Mouse (Mus musculus): ENCODE data around the gene S100pbp. TPM values are rescaled to one million over a fixed set of nuclear protein-coding genes. Genes with fewer than 3 reads are reported as not detected.

The S100pbp gene
- polyA plus RNA-seq, 1 experiment from 2014 or later, result 30.7 TPM

DNA sequence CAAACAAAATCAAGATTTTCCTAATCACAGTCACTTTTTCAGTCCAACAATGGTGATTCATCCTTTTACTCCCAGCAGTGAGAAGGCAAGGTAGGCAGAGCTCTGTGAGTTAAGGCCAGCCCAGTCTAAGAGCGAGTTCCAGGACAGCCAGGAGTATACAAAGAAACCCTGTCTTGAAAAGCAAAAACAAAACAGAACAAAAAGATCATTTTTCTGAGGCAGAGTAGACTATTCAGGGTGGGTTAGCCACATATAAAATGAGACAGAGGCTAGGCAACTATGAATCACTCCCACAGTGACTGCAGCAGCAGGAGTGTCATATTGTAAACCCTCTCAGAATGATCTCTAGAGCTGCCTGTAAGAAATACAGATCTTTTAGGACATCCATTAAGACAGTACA, 40.2 kb downstream of the S100pbp start:
- no peak overlapping the region for H3K4me3 ChIP-seq (ENCODE audit: low read depth, low read length)
- H3K9me3 ChIP-seq (ENCODE audit: control insufficient read depth, low read length), result no peaks in the 10 kb centered on the region
- H3K4me2 ChIP-seq (ENCODE audit: low read depth, low read length, severe bottlenecking), result no peak overlapping the region
- DNase-seq (ENCODE audit: low spot score) (no peak), ATAC-seq (replicated peaks; ENCODE audit: low FRiP score) (no peak)
- H3K9ac ChIP-seq (ENCODE audit: low read length), result no peak overlapping the region
- H3K4me1 ChIP-seq (replicated peaks; ENCODE audit: control insufficient read depth, insufficient read depth, low read length), result no peaks in the 10 kb centered on the region
- no peaks in the 10 kb centered on the region for H3K27me3 ChIP-seq (ENCODE audit: control insufficient read depth, insufficient read depth, low read length)
- no peaks in the 10 kb centered on the region; the same call in 1 of the 2 replicates for H3K36me3 ChIP-seq (ENCODE audit: control insufficient read depth, insufficient read depth, low read length)
- H3K27ac ChIP-seq (ENCODE audit: low read depth, low read length), result no peak overlapping the region
- WGBS, result 81% methylated on average over 1 of the region's 1 CpGs

DNA sequence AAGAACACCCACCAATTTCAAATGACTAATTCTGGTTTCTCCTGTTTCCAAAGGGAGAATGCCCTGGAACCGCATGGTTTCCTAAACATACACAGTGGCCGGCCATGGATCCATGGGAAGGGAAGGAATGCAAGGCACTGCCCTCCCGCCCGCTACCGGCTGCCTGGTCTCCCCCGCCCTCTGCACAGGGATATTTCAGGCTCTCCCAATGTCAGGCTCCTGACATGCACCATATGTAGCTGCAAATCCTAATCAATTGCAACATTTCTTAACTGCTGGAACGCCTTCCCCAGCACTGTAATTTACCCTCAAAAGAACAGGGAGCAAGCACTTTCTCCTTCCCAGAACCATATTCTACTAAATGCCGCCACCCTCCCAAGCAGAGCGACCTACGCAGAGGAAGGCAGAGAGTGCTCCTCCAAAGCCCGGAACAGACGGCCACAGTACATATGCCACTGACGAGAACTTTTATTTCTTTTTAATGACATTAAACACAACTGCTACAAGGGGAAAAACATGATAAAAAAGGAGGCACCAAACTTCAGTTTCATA, 41.9 kb downstream of the S100pbp start:
- no peak overlapping the region for H3K4me2 ChIP-seq (ENCODE audit: low read depth, low read length, severe bottlenecking)
- H3K36me3 ChIP-seq (ENCODE audit: control insufficient read depth, insufficient read depth, low read length), result no peaks in the 10 kb centered on the region; the same call in 1 of the 2 replicates
- H3K9ac ChIP-seq (ENCODE audit: low read length), result no peak overlapping the region
- no peak for DNase-seq (ENCODE audit: low spot score)
- no peaks in the 10 kb centered on the region for H3K4me1 ChIP-seq (replicated peaks; ENCODE audit: control insufficient read depth, insufficient read depth, low read length)
- H3K27ac ChIP-seq (ENCODE audit: low read depth, low read length), result no peak overlapping the region
- no peaks in the 10 kb centered on the region for H3K27me3 ChIP-seq (ENCODE audit: control insufficient read depth, insufficient read depth, low read length)
- WGBS, result 91% methylated on average over 13 of the region's 13 CpGs
- H3K9me3 ChIP-seq (ENCODE audit: control insufficient read depth, low read length), result no peaks in the 10 kb centered on the region
- ATAC-seq (replicated peaks; ENCODE audit: low FRiP score), result no peak
- H3K4me3 ChIP-seq (ENCODE audit: low read depth, low read length), result no peak overlapping the region

- no peaks in the 10 kb centered on the region for H3K9me3 ChIP-seq (ENCODE audit: control insufficient read depth, low read length)
- ATAC-seq (replicated peaks; ENCODE audit: low FRiP score), result no peak
- no peak for DNase-seq (ENCODE audit: low spot score)
- no peak overlapping the region for H3K27ac ChIP-seq (ENCODE audit: low read depth, low read length)
- H3K4me2 ChIP-seq (ENCODE audit: low read depth, low read length, severe bottlenecking), result no peak overlapping the region
- H3K36me3 ChIP-seq (ENCODE audit: control insufficient read depth, insufficient read depth, low read length), result no peaks in the 10 kb centered on the region; the same call in 1 of the 2 replicates
- H3K4me3 ChIP-seq (ENCODE audit: low read depth, low read length), result no peak overlapping the region
- 87% methylated on average over 2 of the region's 2 CpGs for WGBS
- no peak overlapping the region for H3K9ac ChIP-seq (ENCODE audit: low read length)
- H3K27me3 ChIP-seq (ENCODE audit: control insufficient read depth, insufficient read depth, low read length), result no peaks in the 10 kb centered on the region
- no peaks in the 10 kb centered on the region for H3K4me1 ChIP-seq (replicated peaks; ENCODE audit: control insufficient read depth, insufficient read depth, low read length)
These were observed 43.1 kb downstream of the S100pbp start for GRCm38 (mm10) chr4:129146392-129146791.

DNA sequence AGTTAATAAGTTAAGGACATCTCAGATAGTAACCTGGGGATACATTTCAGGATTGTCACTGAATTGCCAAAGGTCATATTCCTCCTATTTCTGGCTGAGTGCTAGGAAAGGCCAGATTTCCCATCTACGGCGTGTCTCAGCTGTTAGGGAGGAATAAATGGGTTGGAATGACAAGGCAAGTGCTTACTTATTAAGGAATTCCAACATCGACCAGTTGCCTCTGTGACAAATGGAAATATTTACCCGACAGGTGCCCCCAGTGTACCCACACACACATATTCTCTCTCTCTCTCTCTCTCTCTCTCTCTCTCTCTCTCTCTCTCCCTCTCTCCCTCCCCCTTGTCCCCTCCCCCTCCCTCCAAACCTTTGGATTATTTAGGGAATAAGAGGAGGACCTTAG, 43.6 kb downstream of the S100pbp start:
- WGBS, result 88% methylated on average over 4 of the region's 4 CpGs

DNA sequence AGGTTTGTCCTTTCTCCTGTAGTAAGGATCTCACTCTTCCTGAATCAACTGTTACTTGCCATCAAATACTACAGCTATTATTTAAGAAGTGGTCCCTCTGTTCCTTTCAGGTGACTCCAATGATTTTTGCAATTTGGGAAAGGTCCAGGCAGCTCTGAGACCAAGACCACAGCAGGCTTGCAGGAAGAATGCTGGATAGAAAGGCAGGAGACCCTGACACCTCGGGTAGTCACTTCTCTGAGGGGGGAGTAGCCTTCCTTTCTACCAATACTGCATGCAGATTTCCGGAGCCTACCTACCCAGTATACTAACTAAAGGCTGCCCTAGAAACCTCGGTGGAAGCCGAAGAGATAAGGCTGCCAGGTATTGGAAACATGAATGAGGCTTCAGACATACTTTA, 44.1 kb downstream of the S100pbp start:
- H3K4me3 ChIP-seq (ENCODE audit: low read depth, low read length), result no peak overlapping the region
- DNase-seq (ENCODE audit: low spot score) (no peak), ATAC-seq (replicated peaks; ENCODE audit: low FRiP score) (no peak)
- no peaks in the 10 kb centered on the region for H3K4me1 ChIP-seq (replicated peaks; ENCODE audit: control insufficient read depth, insufficient read depth, low read length)
- no peaks in the 10 kb centered on the region for H3K9me3 ChIP-seq (ENCODE audit: control insufficient read depth, low read length)
- no peak overlapping the region for H3K4me2 ChIP-seq (ENCODE audit: low read depth, low read length, severe bottlenecking)
- H3K9ac ChIP-seq (ENCODE audit: low read length), result no peak overlapping the region
- H3K27ac ChIP-seq (ENCODE audit: low read depth, low read length), result no peak overlapping the region
- 76% methylated on average over 4 of the region's 4 CpGs for WGBS
- no peaks in the 10 kb centered on the region for H3K27me3 ChIP-seq (ENCODE audit: control insufficient read depth, insufficient read depth, low read length)
- no peaks in the 10 kb centered on the region; the same call in 1 of the 2 replicates for H3K36me3 ChIP-seq (ENCODE audit: control insufficient read depth, insufficient read depth, low read length)

More for the DNA sequence above, 43.6 kb downstream of the S100pbp start:
- H3K4me3 ChIP-seq (ENCODE audit: low read depth, low read length), result no peak overlapping the region
- no peak overlapping the region for H3K4me2 ChIP-seq (ENCODE audit: low read depth, low read length, severe bottlenecking)
- H3K36me3 ChIP-seq (ENCODE audit: control insufficient read depth, insufficient read depth, low read length), result no peaks in the 10 kb centered on the region; the same call in 1 of the 2 replicates
- H3K9ac ChIP-seq (ENCODE audit: low read length), result no peak overlapping the region
- no peaks in the 10 kb centered on the region for H3K4me1 ChIP-seq (replicated peaks; ENCODE audit: control insufficient read depth, insufficient read depth, low read length)
- no peak overlapping the region for H3K27ac ChIP-seq (ENCODE audit: low read depth, low read length)
- no peak for DNase-seq (ENCODE audit: low spot score)
- no peak for ATAC-seq (replicated peaks; ENCODE audit: low FRiP score)
- no peaks in the 10 kb centered on the region for H3K9me3 ChIP-seq (ENCODE audit: control insufficient read depth, low read length)
- H3K27me3 ChIP-seq (ENCODE audit: control insufficient read depth, insufficient read depth, low read length), result no peaks in the 10 kb centered on the region

- Histone ChIP-seq H3K9me3 (ENCODE audit: control insufficient read depth, low read length) (no peaks in the 10 kb centered on the region), H3K27ac (ENCODE audit: low read depth, low read length) (no peak overlapping the region), H3K27me3 (ENCODE audit: control insufficient read depth, insufficient read depth, low read length) (no peaks in the 10 kb centered on the region), H3K36me3 (ENCODE audit: control insufficient read depth, insufficient read depth, low read length) (no peaks in the 10 kb centered on the region), H3K4me1 (replicated peaks; ENCODE audit: control insufficient read depth, insufficient read depth, low read length) (no peaks in the 10 kb centered on the region), H3K4me2 (ENCODE audit: low read depth, low read length, severe bottlenecking) (no peak overlapping the region), H3K9ac (ENCODE audit: low read length) (no peak overlapping the region), H3K4me3 (ENCODE audit: low read depth, low read length) (no peak overlapping the region)
- ATAC-seq (replicated peaks; ENCODE audit: low FRiP score), result no peak
- 66% methylated on average over 16 of the region's 16 CpGs for WGBS
- no peak for DNase-seq (ENCODE audit: low spot score)
These were observed 44.8 kb downstream of the S100pbp start for GRCm38 (mm10) chr4:129144401-129145367.

- no peaks in the 10 kb centered on the region for H3K9me3 ChIP-seq (ENCODE audit: control insufficient read depth, low read length)
- no peaks in the 10 kb centered on the region for H3K36me3 ChIP-seq (ENCODE audit: control insufficient read depth, insufficient read depth, low read length)
- WGBS, result 96% methylated on average over 5 of the region's 5 CpGs
- H3K27ac ChIP-seq (ENCODE audit: low read depth, low read length), result no peak overlapping the region
- H3K4me1 ChIP-seq (replicated peaks; ENCODE audit: control insufficient read depth, insufficient read depth, low read length), result no peaks in the 10 kb centered on the region
- no peak overlapping the region for H3K4me3 ChIP-seq (ENCODE audit: low read depth, low read length)
- H3K9ac ChIP-seq (ENCODE audit: low read length), result no peak overlapping the region
- no peak for ATAC-seq (replicated peaks; ENCODE audit: low FRiP score)
- peaks cover 1% of the 10 kb centered on the region; the same call in 1 of the 2 replicates for H3K27me3 ChIP-seq (ENCODE audit: control insufficient read depth, insufficient read depth, low read length)
- DNase-seq (ENCODE audit: low spot score), result no peak
- H3K4me2 ChIP-seq (ENCODE audit: low read depth, low read length, severe bottlenecking), result no peak overlapping the region
These were observed 46.0 kb downstream of the S100pbp start for GRCm38 (mm10) chr4:129143509-129143908.

GRCm38 (mm10) chr4:129142439-129143045, 47.0 kb downstream of the S100pbp start:
- Histone ChIP-seq H3K36me3 (ENCODE audit: control insufficient read depth, insufficient read depth, low read length) (no peaks in the 10 kb centered on the region), H3K9ac (ENCODE audit: low read length) (no peak overlapping the region), H3K4me2 (ENCODE audit: low read depth, low read length, severe bottlenecking) (no peak overlapping the region), H3K27ac (ENCODE audit: low read depth, low read length) (no peak overlapping the region), H3K27me3 (ENCODE audit: control insufficient read depth, insufficient read depth, low read length) (peaks cover 6% of the 10 kb centered on the region), H3K4me1 (replicated peaks; ENCODE audit: control insufficient read depth, insufficient read depth, low read length) (no peaks in the 10 kb centered on the region), H3K9me3 (ENCODE audit: control insufficient read depth, low read length) (no peaks in the 10 kb centered on the region), H3K4me3 (ENCODE audit: low read depth, low read length) (no peak overlapping the region)
- ATAC-seq (replicated peaks; ENCODE audit: low FRiP score), result no peak
- no peak for DNase-seq (ENCODE audit: low spot score)
- 87% methylated on average over 11 of the region's 11 CpGs for WGBS

Measured in forebrain, embryonic 11.5 days (tissue).